Mouse (Mus musculus) testis, postnatal 10 days (tissue): ENCODE measurements around the gene Foxj2.

Experiments
- DNase-seq: peaks from one replicate; pipeline ENCODE4 v3.0.0; 2021; ENCODE audit warnings: low spot score

The Foxj2 gene

DNA sequence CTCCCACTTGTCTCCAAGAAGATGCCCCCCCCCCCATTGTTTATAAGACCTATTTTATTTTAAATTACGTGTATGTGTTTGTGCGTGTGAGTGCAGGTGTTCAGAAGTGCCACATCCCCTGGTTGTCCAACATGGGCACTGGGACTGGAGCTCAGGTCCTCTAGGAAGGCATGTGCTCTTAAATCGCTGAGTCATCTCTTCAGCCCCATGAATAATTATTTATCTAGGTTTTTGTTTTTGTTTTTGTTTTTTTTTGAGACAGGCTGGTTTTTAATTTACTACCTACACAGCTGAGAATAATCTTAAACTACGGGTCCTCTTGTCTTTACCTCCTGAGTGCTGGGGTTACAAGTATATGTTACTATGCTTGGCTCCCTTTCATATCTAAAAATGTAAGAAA, 6.1 kb upstream of the Foxj2 start:
- no peak for DNase-seq

DNA sequence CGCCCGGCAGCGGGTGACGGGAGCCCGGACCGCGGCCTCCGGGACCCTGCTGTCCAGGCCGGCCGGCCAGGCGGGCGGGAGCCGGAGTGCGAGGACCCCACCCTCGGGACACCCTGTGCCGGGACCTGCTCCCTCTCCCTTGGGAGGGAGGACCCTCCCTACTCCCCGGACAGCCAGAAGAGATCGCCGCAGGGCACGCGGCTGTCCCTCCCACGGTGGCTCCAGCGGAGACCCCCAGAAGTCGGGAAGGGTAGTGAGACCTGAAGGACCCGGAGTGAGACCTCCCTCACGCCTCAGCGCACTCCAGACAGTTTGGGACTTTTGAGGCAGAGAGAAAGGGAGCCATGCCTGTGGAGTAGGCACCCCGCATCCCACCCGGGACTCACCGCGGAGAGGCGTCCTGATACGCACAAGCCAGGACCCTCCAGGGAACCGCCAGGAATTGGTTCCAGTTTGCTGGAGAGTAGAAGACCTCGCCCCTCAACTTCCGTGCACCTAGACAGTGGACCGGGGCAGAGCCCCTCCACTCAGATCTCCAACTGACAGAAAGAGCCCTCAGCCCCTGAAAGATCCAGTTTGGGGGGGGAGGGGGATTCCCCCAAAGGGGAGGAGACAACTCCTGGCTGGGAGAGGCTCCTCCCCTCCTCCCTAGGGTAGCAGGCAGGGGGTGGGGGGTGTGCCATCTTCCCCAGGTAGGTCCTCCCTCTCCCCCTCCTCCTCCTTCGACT, 521 bp downstream of the Foxj2 start:
- peak; percentile 64 for DNase-seq

- DNase-seq, result no peak
Observed at GRCm38 (mm10) chr6:122820799-122821650, 1.3 kb downstream of the Foxj2 start.

GRCm38 (mm10) chr6:122821822-122822221, 2.1 kb downstream of the Foxj2 start:
- no peak for DNase-seq

DNA sequence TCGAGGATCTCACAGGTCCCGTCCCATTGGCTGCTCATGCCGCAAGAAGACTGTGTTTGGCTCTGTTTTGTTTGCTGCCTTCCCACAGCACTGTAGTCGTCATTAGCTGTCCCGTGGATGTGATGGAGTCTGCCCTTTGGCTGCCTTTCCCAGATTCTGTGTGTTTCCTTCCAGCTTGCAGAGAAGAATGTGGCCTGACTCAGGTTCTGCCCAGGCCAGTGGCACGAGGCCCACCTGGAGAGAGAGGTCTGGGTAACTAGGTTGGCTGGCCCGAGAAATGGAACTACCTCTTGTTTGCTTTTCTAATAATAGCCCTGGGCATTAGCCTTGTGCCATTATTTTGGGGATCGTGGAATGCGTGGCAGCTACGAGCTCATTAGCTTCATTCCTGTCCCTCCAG, 4.4 kb downstream of the Foxj2 start:
- DNase-seq, result no peak

DNA sequence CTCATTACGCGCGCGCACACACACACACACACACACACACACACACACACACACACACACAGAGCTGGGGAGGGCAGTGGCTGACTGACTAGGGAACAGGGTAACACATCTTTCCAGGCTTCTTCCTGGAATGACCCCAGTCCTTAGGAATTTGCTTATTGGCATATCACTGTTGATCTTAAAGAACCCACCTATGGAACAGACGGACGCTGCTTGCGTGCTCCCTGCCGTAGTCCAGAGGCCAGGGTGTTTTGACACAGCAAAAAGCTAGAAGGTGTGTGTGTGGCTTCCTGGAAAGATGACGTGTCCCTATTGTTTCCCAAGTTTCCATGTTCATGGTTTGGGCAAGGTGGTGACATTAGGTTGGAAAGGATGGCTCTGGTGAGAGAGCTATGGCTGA, 5.5 kb downstream of the Foxj2 start:
- no peak for DNase-seq

DNA sequence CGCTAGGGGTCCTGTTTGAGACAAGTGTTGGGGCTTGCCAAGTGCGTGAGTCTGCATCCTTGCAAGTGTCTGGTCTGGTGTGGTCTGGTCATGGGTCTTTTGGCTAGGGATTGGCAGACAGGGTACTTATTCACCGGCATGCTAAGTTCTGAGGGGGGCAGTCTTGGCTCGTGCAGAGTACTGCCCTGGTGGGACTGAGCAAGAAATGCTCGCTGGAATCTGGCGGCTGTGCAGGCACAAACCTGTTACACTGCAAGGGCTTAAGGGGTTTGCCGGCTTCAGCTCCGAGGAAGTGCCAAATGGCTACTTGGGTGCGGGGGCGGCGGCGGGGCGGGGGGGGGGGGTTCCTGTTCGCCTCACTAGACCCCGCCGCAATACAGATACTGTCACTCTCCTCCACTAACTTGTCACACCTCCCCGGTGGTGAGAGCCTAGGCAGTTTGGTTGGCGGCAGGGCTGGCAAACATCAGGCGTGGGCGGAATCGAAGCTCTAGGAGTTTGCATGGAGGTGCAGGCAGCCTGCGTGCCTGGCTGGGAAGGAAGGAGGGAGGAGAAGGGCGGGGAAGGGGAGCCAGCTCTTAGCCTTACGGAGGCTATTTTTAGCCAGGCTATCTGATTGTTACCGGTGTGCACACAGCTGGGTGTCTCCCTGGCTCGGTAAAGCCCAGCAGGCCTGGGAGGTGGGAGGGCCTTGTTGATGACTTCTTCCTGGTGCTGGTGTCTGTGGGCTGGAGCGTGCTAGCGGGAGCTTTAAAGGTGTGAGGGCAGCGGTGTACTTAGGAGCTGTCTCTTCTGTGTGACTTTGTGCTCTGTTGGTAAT, 6.4 kb downstream of the Foxj2 start:
- DNase-seq, result peak; percentile 79

- DNase-seq, result peak; percentile 56
Observed at GRCm38 (mm10) chr6:122828086-122828485, 8.4 kb downstream of the Foxj2 start.

- DNase-seq, result no peak
Observed at GRCm38 (mm10) chr6:122832880-122833279, 13.2 kb downstream of the Foxj2 start.

- DNase-seq, result no peak
Observed at GRCm38 (mm10) chr6:122834365-122834764, 14.7 kb downstream of the Foxj2 start.

DNA sequence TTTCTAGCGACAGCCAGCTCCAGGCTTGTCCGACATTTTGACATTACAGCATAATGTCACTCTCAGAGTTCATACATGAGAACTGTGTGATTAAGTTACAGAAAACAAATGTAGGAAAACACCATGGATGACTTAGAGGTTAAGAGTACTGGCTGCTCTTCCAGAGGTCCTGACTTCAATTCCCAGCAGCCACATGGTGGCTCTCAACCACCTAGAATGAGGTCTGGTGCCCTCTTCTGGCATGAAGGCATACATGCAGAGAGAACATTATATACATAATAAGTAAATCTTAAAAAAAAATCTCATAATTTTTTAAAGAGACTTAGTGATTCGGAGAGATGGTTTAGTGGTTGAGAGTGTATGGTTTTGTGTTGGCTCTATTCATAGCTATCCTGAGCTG, 17.3 kb downstream of the Foxj2 start:
- DNase-seq, result no peak

GRCm38 (mm10) chr6:122837539-122837938, 17.8 kb downstream of the Foxj2 start:
- no peak for DNase-seq

DNA sequence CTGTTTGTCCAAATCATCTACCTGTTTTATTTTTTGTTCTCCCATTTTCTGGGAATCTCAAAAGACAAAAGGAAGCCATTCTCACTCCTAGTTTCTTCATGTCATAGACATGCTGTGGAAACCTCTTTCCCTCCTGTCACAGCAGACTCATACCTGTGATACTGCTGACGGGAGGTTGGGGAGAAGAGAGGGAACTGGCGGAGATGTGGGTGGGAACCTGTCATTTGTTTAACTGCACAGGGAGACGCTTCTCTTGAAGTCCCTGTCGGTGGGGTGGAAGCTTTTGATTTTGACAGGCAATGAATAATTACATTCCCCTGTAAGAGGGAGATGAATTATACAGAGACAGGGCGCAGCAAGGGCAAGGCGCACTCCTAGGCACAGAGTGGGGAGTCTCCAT, 24.0 kb downstream of the Foxj2 start:
- DNase-seq, result no peak

DNA sequence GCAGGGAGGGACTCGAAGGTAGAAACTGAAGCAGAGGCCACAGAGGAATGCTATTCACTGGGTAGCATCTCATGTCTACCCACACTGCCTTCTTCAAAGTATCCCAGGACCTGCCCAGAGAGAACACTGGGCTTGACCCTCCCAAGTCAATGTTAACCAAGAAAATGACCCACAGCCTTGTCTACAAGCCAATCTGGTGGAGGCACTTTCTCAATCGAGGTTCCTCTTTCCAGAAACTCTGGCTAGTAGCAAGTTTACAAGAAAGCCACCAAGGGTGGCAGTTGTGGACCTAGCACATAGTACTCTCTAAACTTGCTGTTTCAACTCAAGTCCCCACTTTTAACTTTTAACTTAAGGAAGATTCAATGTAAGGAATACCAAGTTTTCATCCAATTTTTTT, 33.0 kb downstream of the Foxj2 start:
- no peak for DNase-seq

GRCm38 (mm10) chr6:122854552-122854951, 34.8 kb downstream of the Foxj2 start:
- DNase-seq, result no peak

- no peak for DNase-seq
Observed at GRCm38 (mm10) chr6:122855955-122856354, 36.2 kb downstream of the Foxj2 start, which contains the start of gene C3ar1. C3ar1 (minus strand) TSS chr6:122856161.

DNA sequence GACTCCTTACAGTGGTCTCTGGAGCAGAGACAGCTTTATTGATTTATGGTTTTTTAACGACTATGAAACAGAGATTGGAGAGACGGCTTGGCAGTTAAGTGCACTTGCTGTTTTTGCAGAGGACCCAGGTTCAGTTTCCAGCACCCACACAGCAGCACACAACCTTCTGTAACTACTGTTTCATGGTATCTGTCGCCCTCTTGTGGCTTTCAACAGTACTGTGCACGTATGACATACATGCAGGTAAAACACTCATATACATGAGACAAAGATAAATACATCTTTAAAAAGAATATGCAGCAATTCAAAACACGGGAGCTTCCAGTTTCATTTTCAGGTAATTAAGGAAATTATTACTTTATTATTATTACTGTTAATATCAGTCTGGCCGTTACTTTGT, 42.7 kb downstream of the Foxj2 start:
- no peak for DNase-seq

- no peak for DNase-seq
Observed at GRCm38 (mm10) chr6:122862871-122863270, 43.2 kb downstream of the Foxj2 start.

GRCm38 (mm10) chr6:122867914-122868313, 48.2 kb downstream of the Foxj2 start:
- no peak for DNase-seq

DNA sequence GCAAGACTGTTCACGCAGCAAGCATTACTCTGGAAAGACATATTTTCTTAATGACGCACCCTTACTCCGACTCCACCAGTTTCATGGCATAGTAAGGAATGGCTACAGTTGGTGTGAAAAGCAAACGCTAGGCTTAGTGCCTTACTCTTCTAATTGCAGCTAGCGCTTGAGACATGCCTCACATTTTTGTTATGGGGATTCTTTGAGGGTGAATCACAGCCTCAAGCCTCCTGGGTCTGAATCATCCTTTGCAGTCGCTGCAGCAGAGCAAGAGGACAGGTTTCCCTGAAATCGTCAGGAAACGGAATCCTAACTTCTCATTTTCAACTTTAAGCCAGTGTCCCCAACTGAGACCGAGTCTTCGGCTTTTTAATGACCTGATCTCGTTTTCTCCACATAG, 50.1 kb downstream of the Foxj2 start:
- DNase-seq, result no peak

- DNase-seq, result no peak
Observed at GRCm38 (mm10) chr6:122872800-122873199, 53.1 kb downstream of the Foxj2 start.
